Mouse (Mus musculus): Measurements from ENCODE around the gene Olfr1459. TPM values are rescaled to one million over a fixed set of nuclear protein-coding genes. Genes with fewer than 3 reads are reported as not detected.

Gene Olfr1459
- total RNA-seq (2021): under 1 TPM; 0.03 TPM

DNA sequence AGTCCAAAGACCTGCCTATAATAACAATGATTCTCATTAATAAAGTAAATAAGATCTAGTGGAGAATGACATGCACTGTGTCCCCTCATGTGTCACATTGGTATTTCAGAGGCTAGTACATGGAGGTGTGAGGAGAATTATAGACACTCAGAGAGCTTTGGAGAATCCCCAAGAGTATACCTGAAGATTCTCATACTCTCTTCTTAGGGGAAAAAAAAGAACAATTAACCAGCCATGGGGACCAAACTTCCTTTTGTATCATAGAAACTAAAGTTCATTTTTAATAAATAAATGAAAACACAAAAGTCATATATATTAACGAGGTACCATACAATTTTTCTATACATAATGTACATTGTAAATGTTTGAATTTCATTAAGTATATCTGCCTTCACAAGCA, at the start of gene Olfr1459:
Gene Olfr1459 (minus strand): TSS at position 101 of the 400 bp plus-strand sequence.
- no peak for DNase-seq
- intact Hi-C loops (cut with DNase I): no loop called here

DNA sequence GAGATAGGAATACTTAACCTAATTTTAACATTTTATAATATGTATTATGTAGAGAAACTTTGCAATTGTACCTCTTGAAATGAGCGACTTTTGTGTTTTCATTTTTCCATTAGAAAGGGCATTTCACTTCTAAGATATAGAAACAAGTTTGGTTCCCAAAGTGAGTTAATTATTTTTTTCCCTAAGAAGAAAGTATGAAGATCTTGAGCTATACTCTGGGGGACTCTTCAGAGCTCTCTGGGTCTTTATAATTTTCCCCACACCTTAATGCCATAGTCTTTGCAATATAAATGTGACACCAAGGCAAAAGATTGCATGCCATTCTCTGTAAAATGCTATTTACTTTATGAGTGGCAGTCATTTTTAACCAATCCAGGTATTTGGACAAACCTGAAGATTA, 36.1 kb upstream of the Olfr1459 start, which contains the start of gene Olfr1462:
Gene Olfr1462 (plus strand): TSS at position 301 of the 400 bp plus-strand sequence.
- DNase-seq: no peak
- intact Hi-C loops (cut with DNase I): no loop called here

DNA sequence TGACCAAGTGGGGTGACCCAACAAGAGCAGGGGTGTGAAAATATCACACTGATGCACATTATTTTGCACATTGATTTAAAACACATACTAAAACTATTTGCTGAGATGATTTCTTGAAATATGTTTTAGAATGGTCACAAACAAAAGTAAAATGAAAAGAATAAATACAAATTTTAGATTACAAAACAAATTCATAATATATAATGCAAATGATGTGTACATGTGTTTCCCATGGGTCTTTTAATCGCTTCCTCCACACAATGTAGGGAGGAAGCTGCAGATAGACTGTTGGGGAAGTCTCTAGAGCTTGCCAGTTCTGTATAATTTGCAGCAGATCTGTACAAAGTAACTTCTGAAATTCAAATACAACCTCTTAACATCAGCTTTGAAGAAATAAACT, 13.4 kb upstream of the Olfr1459 start, which contains the start of gene Olfr1461:
Gene Olfr1461 (plus strand): TSS at position 301 of the 400 bp plus-strand sequence.
- intact Hi-C loops (cut with DNase I): no loop called here
- no peak for DNase-seq

DNA sequence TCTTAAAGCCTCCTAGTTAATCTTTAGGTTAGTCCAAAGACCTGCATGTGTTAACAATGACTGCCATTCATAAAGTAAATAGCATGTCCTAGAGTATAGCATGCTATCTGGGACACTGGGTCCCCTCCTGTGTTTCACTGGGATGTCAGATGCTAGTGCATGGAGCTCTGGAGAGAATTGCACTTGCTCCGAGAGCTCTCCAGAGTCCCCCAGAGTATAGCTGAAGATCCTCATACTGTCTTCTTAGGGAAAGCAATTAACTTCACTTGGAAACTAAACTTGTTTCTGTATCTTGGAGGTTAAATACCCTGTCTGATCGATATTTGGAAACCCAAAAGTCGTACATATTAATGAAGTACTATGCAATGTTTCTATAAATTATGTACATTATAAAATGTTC, 42.7 kb downstream of the Olfr1459 start, which contains the start of gene Olfr1458:
Gene Olfr1458 (minus strand): TSS at position 101 of the 400 bp plus-strand sequence.
- DNase-seq: no peak
- intact Hi-C loops (cut with DNase I): no loop called here

DNA sequence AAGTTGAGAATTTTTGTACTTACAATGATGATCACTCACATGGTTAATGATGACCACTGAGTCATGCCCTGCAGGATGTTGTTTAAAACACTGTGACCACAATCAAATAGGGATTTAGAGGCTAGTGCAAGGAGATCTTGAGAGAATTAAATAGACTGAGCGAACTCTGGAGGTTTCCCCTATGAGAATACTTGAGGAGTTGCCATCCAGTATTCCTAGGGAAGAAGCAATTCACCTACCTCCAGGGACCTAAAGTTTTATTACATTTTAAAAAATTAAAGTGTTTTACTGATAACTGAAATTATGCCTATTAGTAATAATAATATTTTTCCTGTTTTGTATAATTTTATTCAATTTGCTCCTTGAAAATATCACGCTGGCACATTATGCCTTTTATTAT, 51.6 kb downstream of the Olfr1459 start, which contains the start of gene Olfr1457:
Gene Olfr1457 (minus strand): TSS at position 101 of the 400 bp plus-strand sequence.
- no peak for DNase-seq
- intact Hi-C loops (cut with DNase I): no loop called here

DNA sequence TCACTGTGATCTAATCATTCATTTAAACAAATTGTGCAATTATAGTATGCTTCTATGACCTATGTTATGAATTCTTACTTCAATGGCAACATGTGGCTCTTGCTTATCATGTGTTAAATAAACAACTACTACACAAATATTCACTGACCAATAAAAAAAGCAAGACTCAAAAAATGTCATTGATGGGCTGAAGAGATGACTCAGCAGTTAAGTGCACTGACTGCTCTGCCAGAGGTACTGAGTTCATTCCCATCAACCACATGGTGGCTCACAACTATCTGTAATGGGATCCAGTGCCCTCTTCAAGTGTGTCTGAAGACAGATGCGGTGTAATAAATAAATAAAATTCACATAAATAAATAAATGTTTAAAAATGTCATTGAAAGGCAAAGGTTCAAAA, 55.4 kb downstream of the Olfr1459 start:
- intact Hi-C loops (cut with DNase I): no loop called here
- DNase-seq: no peak

Other genes starting within 250 kb of the Olfr1459 start
- gene Olfr1447, start 245.8 kb downstream of the Olfr1459 start, total RNA-seq (2021): not detected
- gene Olfr1448, start 225.1 kb downstream of the Olfr1459 start, total RNA-seq (2021): not detected
- not detected for gene Olfr1449, start 218.7 kb downstream of the Olfr1459 start, total RNA-seq (2021)
- gene Olfr1450, start 199.3 kb downstream of the Olfr1459 start, total RNA-seq (2021): not detected
- not detected for gene Olfr1451, start 154.5 kb downstream of the Olfr1459 start, total RNA-seq (2021)
- not detected for gene Olfr1453, start 121.2 kb downstream of the Olfr1459 start, total RNA-seq (2021)
- gene Olfr1454, start 88.9 kb downstream of the Olfr1459 start, total RNA-seq (2021): not detected
- gene Olfr1457, start 51.7 kb downstream of the Olfr1459 start, total RNA-seq (2021): not detected
- not detected for gene Olfr1458, start 42.8 kb downstream of the Olfr1459 start, total RNA-seq (2021)
- not detected for gene Olfr1461, start 13.5 kb upstream of the Olfr1459 start, total RNA-seq (2021)
- gene Olfr1462, start 36.2 kb upstream of the Olfr1459 start, total RNA-seq (2021): not detected
- not detected for gene Olfr1463, start 81.8 kb upstream of the Olfr1459 start, total RNA-seq (2021)
- gene Olfr1465, start 166.0 kb upstream of the Olfr1459 start, total RNA-seq (2021): not detected
- gene Olfr1466, start 189.3 kb upstream of the Olfr1459 start, total RNA-seq (2021): not detected
- gene Olfr1467, start 212.7 kb upstream of the Olfr1459 start, total RNA-seq (2021): not detected

Data from heart, postnatal 36 days (tissue).